Mouse (Mus musculus): ENCODE measurements around the gene Gsto1. TPM values are rescaled to one million over a fixed set of nuclear protein-coding genes. Genes with fewer than 3 reads are reported as not detected.

Gene Gsto1
- total and polyA plus RNA-seq, 2 experiments, result 116 to 149 TPM

DNA sequence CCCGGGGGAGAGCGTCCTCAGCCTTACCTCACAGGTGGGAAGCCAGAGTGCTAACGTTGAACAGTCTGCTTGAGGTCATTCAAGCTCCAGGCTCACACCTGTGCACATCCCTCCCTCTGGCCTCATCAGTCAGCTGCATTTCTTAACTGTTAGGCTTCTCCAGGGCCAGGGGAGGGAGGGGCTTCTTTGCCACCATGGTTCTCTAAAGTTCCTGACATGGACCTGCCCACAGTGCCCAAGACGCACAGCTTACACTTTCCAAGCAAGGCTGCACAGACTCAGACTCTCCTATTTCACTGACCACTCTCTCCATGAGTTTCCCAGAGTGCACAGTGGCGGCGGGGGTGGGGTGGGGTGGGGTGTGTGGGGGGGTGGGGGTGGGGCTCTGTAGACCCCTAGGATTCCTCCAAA is 54.2 kb downstream of the Gsto1 start:
- no peak overlapping the region for H3K27ac ChIP-seq (replicated peaks; ENCODE audit: insufficient read depth, low read depth, low read length)
- no peaks in the 10 kb centered on the region for H3K27me3 ChIP-seq (ENCODE audit: control insufficient read depth, insufficient read depth, low read length)
- no peak overlapping the region for H3K9ac ChIP-seq (ENCODE audit: low read depth, low read length)
- WGBS, result 26% methylated on average over 6 of the region's 6 CpGs
- TF ChIP-seq CTCF (IDR thresholded peaks at IDR 0.05; ENCODE audit: low read depth, low read length) (no peak), POLR2A (IDR thresholded peaks at IDR 0.05; ENCODE audit: extremely low read depth, insufficient read depth, low read length) (no peak)
- H3K79me2 ChIP-seq (ENCODE audit: control insufficient read depth, insufficient read depth, low read length), result no peaks in the 10 kb centered on the region
- no peaks in the 10 kb centered on the region for H3K36me3 ChIP-seq (ENCODE audit: control insufficient read depth, insufficient read depth, low read length)
- no peak overlapping the region for H3K4me3 ChIP-seq (ENCODE audit: insufficient read depth, low read depth, low read length)
- no peaks in the 10 kb centered on the region for H3K4me1 ChIP-seq (ENCODE audit: control insufficient read depth, insufficient read depth, low read length)
- no peak for DNase-seq (ENCODE audit: extremely low read depth, low read depth, low spot score)

- Histone ChIP-seq H3K9ac (ENCODE audit: low read depth, low read length) (peak overlapping the region; percentile 24; the same call in 1 of the 2 replicates), H3K4me3 (ENCODE audit: insufficient read depth, low read depth, low read length) (peak overlapping the region; percentile 35; the same call in 1 of the 2 replicates), H3K4me1 (ENCODE audit: control insufficient read depth, insufficient read depth, low read length) (no peaks in the 10 kb centered on the region), H3K27me3 (ENCODE audit: control insufficient read depth, insufficient read depth, low read length) (no peaks in the 10 kb centered on the region), H3K79me2 (ENCODE audit: control insufficient read depth, insufficient read depth, low read length) (no peaks in the 10 kb centered on the region), H3K27ac (replicated peaks; ENCODE audit: insufficient read depth, low read depth, low read length) (no peak overlapping the region), H3K36me3 (ENCODE audit: control insufficient read depth, insufficient read depth, low read length) (no peaks in the 10 kb centered on the region)
- 9% methylated on average over 10 of the region's 10 CpGs for WGBS
- TF ChIP-seq CTCF (IDR thresholded peaks at IDR 0.05; ENCODE audit: low read depth, low read length) (no peak), POLR2A (IDR thresholded peaks at IDR 0.05; ENCODE audit: extremely low read depth, insufficient read depth, low read length) (no peak)
- DNase-seq (ENCODE audit: extremely low read depth, low read depth, low spot score), result no peak
These were observed 54.8 kb downstream of the Gsto1 start for GRCm38 (mm10) chr19:47909387-47910116.

DNA sequence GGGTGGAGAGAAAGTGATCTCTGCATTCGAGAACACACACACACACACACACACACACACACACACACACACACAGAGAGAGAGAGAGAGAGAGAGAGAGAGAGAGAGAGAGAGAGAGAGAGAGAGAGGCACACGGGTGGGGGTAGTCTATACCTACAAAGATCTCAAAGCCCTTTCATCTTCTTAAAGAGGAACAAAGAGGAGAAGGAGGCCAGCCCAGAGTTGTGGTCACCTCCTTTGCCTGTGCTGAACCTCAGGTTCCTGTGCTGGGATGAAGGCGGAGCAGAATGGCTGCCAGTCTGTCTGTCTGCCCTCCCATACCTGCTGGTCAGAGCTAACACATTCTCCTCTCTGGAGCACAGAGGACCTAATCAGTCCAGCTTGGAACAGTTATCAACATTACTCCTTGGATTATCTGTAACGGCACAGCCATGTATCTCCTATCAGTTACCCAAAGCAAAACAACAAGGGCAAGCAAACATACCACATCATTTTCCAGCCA is 55.4 kb downstream of the Gsto1 start:
- Histone ChIP-seq H3K4me3 (ENCODE audit: insufficient read depth, low read depth, low read length) (no peak overlapping the region), H3K4me1 (ENCODE audit: control insufficient read depth, insufficient read depth, low read length) (no peaks in the 10 kb centered on the region), H3K27me3 (ENCODE audit: control insufficient read depth, insufficient read depth, low read length) (no peaks in the 10 kb centered on the region), H3K36me3 (ENCODE audit: control insufficient read depth, insufficient read depth, low read length) (no peaks in the 10 kb centered on the region), H3K9ac (ENCODE audit: low read depth, low read length) (no peak overlapping the region), H3K79me2 (ENCODE audit: control insufficient read depth, insufficient read depth, low read length) (no peaks in the 10 kb centered on the region), H3K27ac (replicated peaks; ENCODE audit: insufficient read depth, low read depth, low read length) (no peak overlapping the region)
- no peak for DNase-seq (ENCODE audit: extremely low read depth, low read depth, low spot score)
- 36% methylated on average over 4 of the region's 4 CpGs for WGBS
- TF ChIP-seq CTCF (IDR thresholded peaks at IDR 0.05; ENCODE audit: low read depth, low read length) (no peak), POLR2A (IDR thresholded peaks at IDR 0.05; ENCODE audit: extremely low read depth, insufficient read depth, low read length) (no peak)

DNA sequence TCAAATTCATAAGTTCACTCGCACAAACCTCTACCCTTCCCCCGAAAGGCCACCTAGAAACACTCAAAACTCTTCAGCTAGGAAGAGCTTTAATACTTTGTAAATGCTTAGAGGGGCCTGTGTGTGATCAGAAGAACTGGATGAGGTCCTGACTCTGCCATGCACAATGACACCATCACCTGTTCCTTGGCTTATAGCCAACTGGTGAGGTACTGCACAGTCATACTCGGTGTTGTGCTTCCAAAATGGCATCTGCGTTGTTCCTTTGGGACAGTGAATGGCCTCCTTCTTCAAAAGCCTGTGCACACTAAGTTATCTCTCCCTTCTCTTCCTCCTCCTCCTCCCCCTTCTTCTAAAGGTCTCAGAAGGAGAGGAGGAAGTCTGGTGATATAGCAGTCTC is 56.0 kb downstream of the Gsto1 start:
- no peak overlapping the region for H3K9ac ChIP-seq (ENCODE audit: low read depth, low read length)
- WGBS, result 75% methylated on average over 4 of the region's 4 CpGs
- no peaks in the 10 kb centered on the region for H3K36me3 ChIP-seq (ENCODE audit: control insufficient read depth, insufficient read depth, low read length)
- H3K4me1 ChIP-seq (ENCODE audit: control insufficient read depth, insufficient read depth, low read length), result no peaks in the 10 kb centered on the region
- DNase-seq (ENCODE audit: extremely low read depth, low read depth, low spot score), result no peak
- no peaks in the 10 kb centered on the region for H3K27me3 ChIP-seq (ENCODE audit: control insufficient read depth, insufficient read depth, low read length)
- TF ChIP-seq CTCF (IDR thresholded peaks at IDR 0.05; ENCODE audit: low read depth, low read length), result no peak
- TF ChIP-seq POLR2A (IDR thresholded peaks at IDR 0.05; ENCODE audit: extremely low read depth, insufficient read depth, low read length), result no peak
- no peak overlapping the region for H3K4me3 ChIP-seq (ENCODE audit: insufficient read depth, low read depth, low read length)
- H3K79me2 ChIP-seq (ENCODE audit: control insufficient read depth, insufficient read depth, low read length), result no peaks in the 10 kb centered on the region
- no peak overlapping the region for H3K27ac ChIP-seq (replicated peaks; ENCODE audit: insufficient read depth, low read depth, low read length)

DNA sequence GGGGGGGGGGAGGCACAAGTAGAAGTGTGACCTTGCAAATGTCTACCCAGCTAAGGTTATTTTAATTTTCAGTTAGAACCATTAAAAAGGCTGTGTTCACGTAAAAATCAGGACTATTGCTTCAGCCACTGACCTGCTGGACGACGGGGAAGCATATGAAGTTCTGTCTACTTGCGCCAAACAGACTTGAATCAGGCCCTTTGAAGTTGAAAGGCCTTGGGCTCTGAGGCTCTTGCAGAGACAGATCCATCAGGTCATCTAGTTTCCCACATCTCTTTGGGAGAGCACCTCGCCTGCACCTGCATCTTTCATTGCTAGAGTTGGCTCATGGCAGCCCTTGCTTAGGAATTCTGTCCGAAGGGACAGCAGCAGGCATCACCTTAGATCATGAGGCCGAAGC is 58.6 kb downstream of the Gsto1 start:
- Histone ChIP-seq H3K9ac (ENCODE audit: low read depth, low read length) (no peak overlapping the region), H3K79me2 (ENCODE audit: control insufficient read depth, insufficient read depth, low read length) (0 out of 2 replicates have a peak, but pooled peaks cover 7% of the 10 kb centered on the region), H3K4me3 (ENCODE audit: insufficient read depth, low read depth, low read length) (no peak overlapping the region), H3K27ac (replicated peaks; ENCODE audit: insufficient read depth, low read depth, low read length) (no peak overlapping the region), H3K36me3 (ENCODE audit: control insufficient read depth, insufficient read depth, low read length) (no peaks in the 10 kb centered on the region), H3K27me3 (ENCODE audit: control insufficient read depth, insufficient read depth, low read length) (no peaks in the 10 kb centered on the region; the same call in 1 of the 2 replicates), H3K4me1 (ENCODE audit: control insufficient read depth, insufficient read depth, low read length) (no peaks in the 10 kb centered on the region)
- TF ChIP-seq CTCF (IDR thresholded peaks at IDR 0.05; ENCODE audit: low read depth, low read length) (no peak), POLR2A (IDR thresholded peaks at IDR 0.05; ENCODE audit: extremely low read depth, insufficient read depth, low read length) (no peak)
- no peak for DNase-seq (ENCODE audit: extremely low read depth, low read depth, low spot score)
- WGBS, result 93% methylated on average over 7 of the region's 7 CpGs

DNA sequence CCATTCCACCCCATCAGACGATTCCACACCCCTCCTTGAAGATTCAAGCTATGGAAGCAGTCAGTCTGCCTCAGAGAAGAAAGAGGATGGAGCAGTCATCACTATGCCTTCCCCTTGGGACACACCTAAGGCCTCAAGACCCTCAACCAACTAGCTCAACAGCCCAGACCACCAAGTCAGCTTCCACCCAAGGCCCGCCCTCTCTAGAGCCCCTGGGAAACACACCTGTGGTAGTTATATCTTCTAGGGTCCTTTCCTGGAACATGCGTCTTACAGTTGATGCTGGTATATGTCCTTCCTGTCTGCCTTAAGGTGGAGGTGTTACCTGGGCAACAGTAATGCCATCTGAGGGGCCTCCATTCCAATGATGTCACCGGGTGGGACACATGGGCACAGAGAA is 59.4 kb downstream of the Gsto1 start:
- no peak for DNase-seq (ENCODE audit: extremely low read depth, low read depth, low spot score)
- 89% methylated on average over 4 of the region's 4 CpGs for WGBS

More for the DNA sequence above, 59.4 kb downstream of the Gsto1 start:
- Histone ChIP-seq H3K9ac (ENCODE audit: low read depth, low read length) (no peak overlapping the region), H3K79me2 (ENCODE audit: control insufficient read depth, insufficient read depth, low read length) (peaks cover 10% of the 10 kb centered on the region; the same call in 1 of the 2 replicates), H3K27ac (replicated peaks; ENCODE audit: insufficient read depth, low read depth, low read length) (no peak overlapping the region), H3K4me3 (ENCODE audit: insufficient read depth, low read depth, low read length) (no peak overlapping the region), H3K4me1 (ENCODE audit: control insufficient read depth, insufficient read depth, low read length) (no peaks in the 10 kb centered on the region), H3K36me3 (ENCODE audit: control insufficient read depth, insufficient read depth, low read length) (no peaks in the 10 kb centered on the region), H3K27me3 (ENCODE audit: control insufficient read depth, insufficient read depth, low read length) (peaks cover 3% of the 10 kb centered on the region; the same call in 1 of the 2 replicates)
- TF ChIP-seq CTCF (IDR thresholded peaks at IDR 0.05; ENCODE audit: low read depth, low read length) (no peak), POLR2A (IDR thresholded peaks at IDR 0.05; ENCODE audit: extremely low read depth, insufficient read depth, low read length) (no peak)

Other genes with a start within 250 kb of the Gsto1 start
- gene Col17a1, start 162.9 kb upstream of the Gsto1 start, total RNA-seq (2014; rRNA removed), result 0.09 and 0.27 TPM in 2 replicates
- 0.12 and 0.27 TPM in 2 replicates for gene Col17a1, start 162.9 kb upstream of the Gsto1 start, polyA plus RNA-seq (2012; rRNA removed)
- 13.4 and 13.7 TPM in 2 replicates for gene Sfr1, start 123.3 kb upstream of the Gsto1 start, total RNA-seq (2014; rRNA removed)
- 15.3 and 16.6 TPM in 2 replicates for gene Sfr1, start 123.3 kb upstream of the Gsto1 start, polyA plus RNA-seq (2012; rRNA removed)
- gene Gsto2, start 10.6 kb downstream of the Gsto1 start, total RNA-seq (2014; rRNA removed), result 0.40 and 1.3 TPM in 2 replicates
- gene Gsto2, start 10.6 kb downstream of the Gsto1 start, polyA plus RNA-seq (2012; rRNA removed), result 0.32 TPM in 2 replicates
- gene Cfap43, start 64.3 kb downstream of the Gsto1 start, total RNA-seq (2014; rRNA removed), result not detected in 2 replicates
- gene Cfap43, start 64.3 kb downstream of the Gsto1 start, polyA plus RNA-seq (2012; rRNA removed), result not detected in 2 replicates
- 0.65 and 0.94 TPM in 2 replicates for gene Itprip, start 64.3 kb downstream of the Gsto1 start, total RNA-seq (2014; rRNA removed)
- 0.46 and 0.51 TPM in 2 replicates for gene Itprip, start 64.3 kb downstream of the Gsto1 start, polyA plus RNA-seq (2012; rRNA removed)
- gene Cfap58, start 82.7 kb downstream of the Gsto1 start, total RNA-seq (2014; rRNA removed), result not detected in 2 replicates
- gene Cfap58, start 82.7 kb downstream of the Gsto1 start, polyA plus RNA-seq (2012; rRNA removed), result not detected in 2 replicates

Measured in liver, adult 2 months (tissue).